Comparison of ENCODE assay signal across 9 mouse cellular contexts in genomic region chr7:81991611-81992061, GRCm38 (mm10). TPM values are rescaled to one million over a fixed set of nuclear protein-coding genes. Genes with fewer than 3 reads are reported as not detected.
DNase-seq lines count a peak whose midpoint lies in the region; ATAC-seq and TF ChIP-seq lines count a peak whose summit lies in the region.
"Had no signal": no experiment of that assay in that cellular context is flagged by ENCODE, and none has a peak within 500 bp of the region (broad histone marks: within the 10 kb centered on the region; RNA-seq: fewer than 3 reads in every experiment).

No protein-coding gene starts in this region.

- peak overlapping the region; percentile 79 for H3K4me3 ChIP-seq in testis, adult 2 months (ENCODE audit: control insufficient read depth, low read depth, low read length)
- peak overlapping the region; percentile 63 for H3K4me3 ChIP-seq in forebrain, embryonic 10.5 days
- peak overlapping the region; percentile 66 for H3K4me3 ChIP-seq in limb, embryonic 12.5 days (replicated peaks)

- H3K9ac ChIP-seq in limb, embryonic 12.5 days (replicated peaks): peak overlapping the region; percentile 65

- DNase-seq in testis, postnatal 10 days (ENCODE audit: low spot score): no peak
- peak; percentile 41 for DNase-seq in forebrain, embryonic 10.5 days (ENCODE audit: extremely low spot score, low spot score)
- peak; percentile 46 for DNase-seq in retina, postnatal 1 day
- no peak for DNase-seq in frontal cortex, postnatal 14 days (ENCODE audit: low spot score in 2 of 2)
- no peak for DNase-seq in cerebellum, postnatal 25 days
- DNase-seq in cerebellum, adult 9-11 months: no peak

- H3K36me3 ChIP-seq in testis, adult 2 months (ENCODE audit: control insufficient read depth, insufficient read depth, low read length): no peaks in the 10 kb centered on the region
- no peaks in the 10 kb centered on the region for H3K36me3 ChIP-seq in forebrain, embryonic 10.5 days (replicated peaks)
- no peaks in the 10 kb centered on the region for H3K36me3 ChIP-seq in limb, embryonic 12.5 days

- no peak for ATAC-seq in limb, embryonic 12.5 days (ENCODE audit: insufficient number of reproducible peaks, insufficient read depth, low FRiP score, low TSS enrichment, low read depth)

- TF ChIP-seq CTCF in testis, adult 2 months (IDR thresholded peaks at IDR 0.05; ENCODE audit: control insufficient read depth, insufficient read depth, insufficient replicate concordance, low read depth, low read length): no peak

- H3K27me3 ChIP-seq in testis, adult 2 months (ENCODE audit: control insufficient read depth, insufficient read depth, low read length): no peaks in the 10 kb centered on the region; the same call in 1 of the 2 replicates
- peaks cover 92% of the 10 kb centered on the region for H3K27me3 ChIP-seq in forebrain, embryonic 10.5 days (ENCODE audit: poor library complexity, severe bottlenecking)
- peaks cover 80% of the 10 kb centered on the region for H3K27me3 ChIP-seq in limb, embryonic 12.5 days

- no peaks in the 10 kb centered on the region for H3K9me3 ChIP-seq in forebrain, embryonic 10.5 days
- H3K9me3 ChIP-seq in limb, embryonic 12.5 days: no peaks in the 10 kb centered on the region

- H3K4me2 ChIP-seq in limb, embryonic 12.5 days: peak overlapping the region; percentile 97

- WGBS in forebrain, embryonic 10.5 days: under 1% methylated on average over 36 of the region's 36 CpGs
- WGBS in limb, embryonic 12.5 days: under 1% methylated on average over 36 of the region's 36 CpGs

- peak overlapping the region; percentile 25; the same call in 1 of the 2 replicates for H3K27ac ChIP-seq in testis, adult 2 months (ENCODE audit: control insufficient read depth, insufficient read depth, low read depth, low read length)
- H3K27ac ChIP-seq in forebrain, embryonic 10.5 days: peak overlapping the region; percentile 60; the same call in 1 of the 2 replicates
- H3K27ac ChIP-seq in limb, embryonic 12.5 days: peak overlapping the region; percentile 62

- TF ChIP-seq POLR2A in testis, adult 2 months (IDR thresholded peaks at IDR 0.05; ENCODE audit: control insufficient read depth, low read depth, low read length): no peak

- peaks cover 15% of the 10 kb centered on the region for H3K4me1 ChIP-seq in testis, adult 2 months (ENCODE audit: control insufficient read depth, insufficient read depth, low read length)
- peaks cover 32% of the 10 kb centered on the region for H3K4me1 ChIP-seq in forebrain, embryonic 10.5 days
- peaks cover 41% of the 10 kb centered on the region for H3K4me1 ChIP-seq in limb, embryonic 12.5 days (replicated peaks)

RNA-seq across cellular contexts. Expression of gene Bnc1, which starts 0.5 kb away (rescaled TPM):
- polyA plus RNA-seq in testis, adult 2 months (2012; rRNA removed): 0.96 and 1.2 TPM in 2 replicates
- polyA plus RNA-seq in forebrain, embryonic 10.5 days (2016; fragmentation: Nextera tagmentation; extraction: Ambion mirVana): 0.54 and 0.76 TPM in 2 replicates
- 4.2 and 4.4 TPM in 2 replicates for polyA plus RNA-seq in limb, embryonic 12.5 days (2016; fragmentation: Nextera tagmentation; extraction: Ambion mirVana)
- polyA plus RNA-seq: cortical plate, adult 2 months had no signal

RNA-seq across cellular contexts. Expression of gene Hdgfl3, which starts 57.4 kb away (rescaled TPM):
- polyA plus RNA-seq in testis, adult 2 months (2012; rRNA removed): 4.2 and 4.3 TPM in 2 replicates
- 23.5 and 24.7 TPM in 2 replicates for polyA plus RNA-seq in forebrain, embryonic 10.5 days (2016; fragmentation: Nextera tagmentation; extraction: Ambion mirVana)
- polyA plus RNA-seq in limb, embryonic 12.5 days (2016; fragmentation: Nextera tagmentation; extraction: Ambion mirVana): 35.0 and 37.8 TPM in 2 replicates

Comparison
In these comparisons a context has a peak if more than half of its experiments do, and no peak if none do; other contexts are left out.
1. DNase-seq: peak in forebrain, embryonic 10.5 days (single experiment) and retina, postnatal 1 day (single experiment); none in testis, postnatal 10 days (single experiment), frontal cortex, postnatal 14 days (0 of 2), cerebellum, postnatal 25 days (0 of 2) and cerebellum, adult 9-11 months (single experiment).
2. Peak in every context shown above with its lines, with median percentiles within 50 percentile points of each other: H3K27ac ChIP-seq and H3K4me3 ChIP-seq.